Mouse (Mus musculus) large intestine, adult 2 months (tissue): ENCODE measurements at regions not wholly inside any gene's neighbourhood (a gene's known extent, or its start where the extent isn't known, plus 50 kb on each side); places are given as distances from the start of the nearest gene placed in this dataset.

Experiments
- DNase-seq: peaks from one replicate; pipeline ENCODE4 v3.0.0-alpha.2; 2012; ENCODE audit warnings: low read depth, low spot score
- WGBS: fragments of 180-500 bp; shearing (Covaris S2); methylation state at CpG from one replicate; pipeline ENCODE4 v1.1.7; 2018; 5-methylcytosine and 5-hydroxymethylcytosine counted together

DNA sequence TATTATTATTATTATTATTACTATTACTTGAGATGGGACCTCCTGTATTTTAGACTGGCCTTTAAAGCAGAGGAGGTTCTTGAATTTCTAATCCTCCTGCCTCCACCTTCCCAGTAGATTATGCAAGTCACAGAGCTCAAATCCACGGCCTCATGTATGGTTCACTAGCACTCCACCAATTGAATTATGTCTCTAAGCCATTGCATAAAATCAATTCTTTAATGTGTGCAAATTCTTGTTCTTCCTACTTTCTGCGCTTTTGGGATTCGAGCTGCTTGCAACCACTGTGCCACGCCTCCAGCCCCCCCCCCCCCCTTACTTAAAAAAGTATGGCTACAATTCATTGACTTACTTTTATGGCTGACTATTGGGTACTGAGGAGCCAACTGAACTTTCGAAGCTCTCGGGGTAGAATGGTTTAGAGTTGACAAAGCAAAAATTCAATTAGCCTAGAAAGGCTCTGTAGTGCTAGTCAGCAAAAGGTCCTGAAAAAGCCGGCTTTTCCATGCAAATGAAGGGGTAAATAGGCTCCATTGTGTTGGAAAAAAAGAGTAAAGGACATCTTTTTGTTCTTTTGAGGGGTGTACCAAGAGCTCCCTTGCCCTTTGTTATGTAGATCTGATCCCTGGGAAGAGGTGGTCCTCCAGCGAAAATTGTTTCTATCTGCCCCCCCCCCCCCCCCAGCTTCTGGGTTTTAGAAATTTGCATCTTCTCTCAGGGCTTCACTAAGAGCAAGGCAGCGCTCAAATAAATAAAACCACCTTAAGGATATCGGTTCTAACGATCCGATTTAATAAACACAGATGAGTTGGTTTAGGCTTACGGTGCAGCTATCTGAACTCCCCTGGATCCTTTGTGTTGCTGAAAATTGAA is 50.5 kb upstream of the Lrig1 start:
- DNase-seq, result no peak
- 64% methylated on average over 13 of the region's 13 CpGs for WGBS
